Mouse (Mus musculus): ENCODE data around the gene Lrrc59. TPM values are rescaled to one million over a fixed set of nuclear protein-coding genes. Genes with fewer than 3 reads are reported as not detected.
"Not testable (repeated sequence)": the region's sequence is repeated elsewhere in the genome, so short reads cannot be mapped to it uniquely, and the experiment has no call there.

Lrrc59 gene
- polyA plus RNA-seq, 1 experiment = 171 TPM

GRCm38 (mm10) chr11:94681640-94682039 lies 52.1 kb downstream of the Lrrc59 start:
- Histone ChIP-seq H3K27ac (ENCODE audit: insufficient read depth, low read length) (no peak overlapping the region), H3K36me3 (ENCODE audit: control insufficient read depth, insufficient read depth, low read length, poor library complexity, severe bottlenecking) (no peaks in the 10 kb centered on the region), H3K4me1 (ENCODE audit: control insufficient read depth, insufficient read depth, low read length) (no peaks in the 10 kb centered on the region), H3K9ac (ENCODE audit: low read depth, poor library complexity, severe bottlenecking) (no peak overlapping the region), H3K4me3 (ENCODE audit: low read depth, low read length) (no peak overlapping the region), H3K27me3 (ENCODE audit: control insufficient read depth, insufficient read depth, low read length, poor library complexity, severe bottlenecking) (no peaks in the 10 kb centered on the region), H3K9me3 (replicated peaks; ENCODE audit: control insufficient read depth, insufficient read depth, low read length, poor library complexity, severe bottlenecking) (no peaks in the 10 kb centered on the region)
- TF ChIP-seq EP300 (IDR thresholded peaks at IDR 0.05; ENCODE audit: insufficient read depth, low read depth, low read length) (no peak), CTCF (IDR thresholded peaks at IDR 0.05; ENCODE audit: low read depth, low read length) (no peak), POLR2A (IDR thresholded peaks at IDR 0.05; ENCODE audit: insufficient read depth, low read length) (no peak)

- Histone ChIP-seq H3K4me3 (ENCODE audit: low read depth, low read length) (no peak overlapping the region), H3K9ac (ENCODE audit: low read depth, poor library complexity, severe bottlenecking) (no peak overlapping the region), H3K9me3 (replicated peaks; ENCODE audit: control insufficient read depth, insufficient read depth, low read length, poor library complexity, severe bottlenecking) (no peaks in the 10 kb centered on the region), H3K4me1 (ENCODE audit: control insufficient read depth, insufficient read depth, low read length) (no peaks in the 10 kb centered on the region), H3K27ac (ENCODE audit: insufficient read depth, low read length) (no peak overlapping the region), H3K36me3 (ENCODE audit: control insufficient read depth, insufficient read depth, low read length, poor library complexity, severe bottlenecking) (no peaks in the 10 kb centered on the region), H3K27me3 (ENCODE audit: control insufficient read depth, insufficient read depth, low read length, poor library complexity, severe bottlenecking) (no peaks in the 10 kb centered on the region)
- no peak for TF ChIP-seq POLR2A (IDR thresholded peaks at IDR 0.05; ENCODE audit: insufficient read depth, low read length)
- TF ChIP-seq CTCF (IDR thresholded peaks at IDR 0.05; ENCODE audit: low read depth, low read length) = no peak
- TF ChIP-seq EP300 (IDR thresholded peaks at IDR 0.05; ENCODE audit: insufficient read depth, low read depth, low read length) = no peak
These were observed 52.9 kb downstream of the Lrrc59 start for GRCm38 (mm10) chr11:94682427-94682826.

- no peak overlapping the region for H3K27ac ChIP-seq (ENCODE audit: insufficient read depth, low read length)
- H3K4me1 ChIP-seq (ENCODE audit: control insufficient read depth, insufficient read depth, low read length) = no peaks in the 10 kb centered on the region
These were observed 57.6 kb downstream of the Lrrc59 start for GRCm38 (mm10) chr11:94687178-94687577.

GRCm38 (mm10) chr11:94692502-94692901 lies 62.9 kb downstream of the Lrrc59 start:
- H3K9ac ChIP-seq (ENCODE audit: low read depth, poor library complexity, severe bottlenecking); H3K9me3 ChIP-seq (replicated peaks; ENCODE audit: control insufficient read depth, insufficient read depth, low read length, poor library complexity, severe bottlenecking); H3K27me3 ChIP-seq (ENCODE audit: control insufficient read depth, insufficient read depth, low read length, poor library complexity, severe bottlenecking); H3K4me1 ChIP-seq (ENCODE audit: control insufficient read depth, insufficient read depth, low read length); H3K36me3 ChIP-seq (ENCODE audit: control insufficient read depth, insufficient read depth, low read length, poor library complexity, severe bottlenecking); H3K4me3 ChIP-seq (ENCODE audit: low read depth, low read length); H3K27ac ChIP-seq (ENCODE audit: insufficient read depth, low read length): not testable (repeated sequence)

More at GRCm38 (mm10) chr11:94687178-94687577, 57.6 kb downstream of the Lrrc59 start:
- no peaks in the 10 kb centered on the region for H3K9me3 ChIP-seq (replicated peaks; ENCODE audit: control insufficient read depth, insufficient read depth, low read length, poor library complexity, severe bottlenecking)
- no peaks in the 10 kb centered on the region for H3K36me3 ChIP-seq (ENCODE audit: control insufficient read depth, insufficient read depth, low read length, poor library complexity, severe bottlenecking)
- H3K4me3 ChIP-seq (ENCODE audit: low read depth, low read length) = no peak overlapping the region
- no peak overlapping the region for H3K9ac ChIP-seq (ENCODE audit: low read depth, poor library complexity, severe bottlenecking)
- no peak for TF ChIP-seq POLR2A (IDR thresholded peaks at IDR 0.05; ENCODE audit: insufficient read depth, low read length)
- TF ChIP-seq CTCF (IDR thresholded peaks at IDR 0.05; ENCODE audit: low read depth, low read length) = no peak
- TF ChIP-seq EP300 (IDR thresholded peaks at IDR 0.05; ENCODE audit: insufficient read depth, low read depth, low read length) = no peak
- no peaks in the 10 kb centered on the region for H3K27me3 ChIP-seq (ENCODE audit: control insufficient read depth, insufficient read depth, low read length, poor library complexity, severe bottlenecking)

Other genes starting within 250 kb of the Lrrc59 start
- gene Abcc3, start 236.8 kb upstream of the Lrrc59 start, polyA plus RNA-seq (2011; ENCODE audit: insufficient read depth, insufficient read length, low read depth, missing spikeins) = 0.24 and 1.2 TPM in 2 replicates
- 2.9 and 8.6 TPM in 2 replicates for gene Cacna1g, start 155.6 kb upstream of the Lrrc59 start, polyA plus RNA-seq (2011; ENCODE audit: insufficient read depth, insufficient read length, low read depth, missing spikeins)
- 1.4 TPM in 1 of 2 replicates, not detected in the other for gene Spata20, start 143.6 kb upstream of the Lrrc59 start, polyA plus RNA-seq (2011; ENCODE audit: insufficient read depth, insufficient read length, low read depth, missing spikeins)
- 2.7 and 2.9 TPM in 2 replicates for gene Epn3, start 129.8 kb upstream of the Lrrc59 start, polyA plus RNA-seq (2011; ENCODE audit: insufficient read depth, insufficient read length, low read depth, missing spikeins)
- gene Mycbpap, start 108.0 kb upstream of the Lrrc59 start, polyA plus RNA-seq (2011; ENCODE audit: insufficient read depth, insufficient read length, low read depth, missing spikeins) = 1.2 and 1.3 TPM in 2 replicates
- 3.1 and 3.2 TPM in 2 replicates for gene Rsad1, start 80.5 kb upstream of the Lrrc59 start, polyA plus RNA-seq (2011; ENCODE audit: insufficient read depth, insufficient read length, low read depth, missing spikeins)
- gene Chad, start 64.7 kb upstream of the Lrrc59 start, polyA plus RNA-seq (2011; ENCODE audit: insufficient read depth, insufficient read length, low read depth, missing spikeins) = not detected in 2 replicates
- 16.1 and 16.6 TPM in 2 replicates for gene Acsf2, start 27.9 kb upstream of the Lrrc59 start, polyA plus RNA-seq (2011; ENCODE audit: insufficient read depth, insufficient read length, low read depth, missing spikeins)
- gene Mrpl27, start 24.0 kb downstream of the Lrrc59 start, polyA plus RNA-seq (2011; ENCODE audit: insufficient read depth, insufficient read length, low read depth, missing spikeins) = 48.1 and 49.0 TPM in 2 replicates
- gene Eme1, start 24.2 kb downstream of the Lrrc59 start, polyA plus RNA-seq (2011; ENCODE audit: insufficient read depth, insufficient read length, low read depth, missing spikeins) = 31.8 and 33.3 TPM in 2 replicates
- 16.8 and 20.1 TPM in 2 replicates for gene Xylt2, start 47.7 kb downstream of the Lrrc59 start, polyA plus RNA-seq (2011; ENCODE audit: insufficient read depth, insufficient read length, low read depth, missing spikeins)
- gene Gm11541, start 74.7 kb downstream of the Lrrc59 start, polyA plus RNA-seq (2011; ENCODE audit: insufficient read depth, insufficient read length, low read depth, missing spikeins) = not detected in 2 replicates
- gene Cdc34b, start 112.0 kb downstream of the Lrrc59 start, polyA plus RNA-seq (2011; ENCODE audit: insufficient read depth, insufficient read length, low read depth, missing spikeins) = 0.55 TPM in 1 of 2 replicates, not detected in the other
- 0.30 TPM in 1 of 2 replicates, not detected in the other for gene Tmem92, start 152.9 kb downstream of the Lrrc59 start, polyA plus RNA-seq (2011; ENCODE audit: insufficient read depth, insufficient read length, low read depth, missing spikeins)

Measured in ES-Bruce4 (cell line).